Mouse (Mus musculus): Measurements from ENCODE around the gene Sox5. TPM values are rescaled to one million over a fixed set of nuclear protein-coding genes. Genes with fewer than 3 reads are reported as not detected.

Sox5 gene
- total and polyA plus RNA-seq, 3 experiments: 0.08 to 0.47 (median 0.46) TPM

DNA sequence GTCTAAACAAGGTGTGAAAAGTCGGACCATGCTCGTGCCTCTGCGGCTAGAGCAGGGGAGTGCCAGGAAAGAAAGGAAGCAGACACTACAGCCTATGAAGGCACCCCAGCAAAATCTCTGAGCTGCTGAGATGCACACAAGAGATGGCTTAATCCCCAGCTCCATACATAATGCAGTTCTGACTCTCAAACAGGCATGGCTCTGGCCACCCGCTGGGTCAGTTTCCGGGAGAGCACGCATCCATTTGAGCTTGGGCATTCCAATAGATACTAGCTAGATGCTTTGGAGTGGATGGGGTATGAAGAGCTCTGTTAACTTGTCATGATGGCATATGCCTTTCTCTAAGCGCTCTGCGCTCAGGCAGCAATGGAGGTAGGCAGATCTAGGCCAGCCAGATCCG is 132.9 kb downstream of the Sox5 start:
- H3K4me1 ChIP-seq (ENCODE audit: control insufficient read depth in 1 of 2, insufficient read depth in 2 of 2): no peaks in the 10 kb centered on the region
- H3K36me3 ChIP-seq (replicated peaks in 1 of 2; ENCODE audit: control insufficient read depth in 1 of 2, insufficient read depth in 1 of 2, low read length in 1 of 2): no peaks in the 10 kb centered on the region
- no peak overlapping the region for H3K9ac ChIP-seq (ENCODE audit: insufficient read depth, low read depth)
- H3K79me2 ChIP-seq (replicated peaks; ENCODE audit: control insufficient read depth, extremely low read depth, insufficient read depth, poor library complexity, severe bottlenecking): no peaks in the 10 kb centered on the region
- H3K4me3 ChIP-seq (replicated peaks in 1 of 3; ENCODE audit: low read depth in 2 of 3, low read length in 2 of 3, poor library complexity in 1 of 3): no peak overlapping the region
- H3K4me2 ChIP-seq (ENCODE audit: insufficient read depth, low read depth, poor library complexity, severe bottlenecking): no peak overlapping the region
- H3K27me3 ChIP-seq (replicated peaks): no peaks in the 10 kb centered on the region
- no peak overlapping the region for H3K27ac ChIP-seq (ENCODE audit: insufficient read depth, low read depth)
- no peak for DNase-seq (ENCODE audit: extremely low read depth)
- dilution Hi-C loops (cut with MboI; ENCODE audit: extremely low pct_ligation_motif_present, extremely low pct_unique_long_range_greater_than_20kb, low sequenced_read_pairs): no loop called here
- in situ Hi-C loops (cut with MboI; ENCODE audit: low pct_ligation_motif_present, low pct_unique_long_range_greater_than_20kb, low sequenced_read_pairs): no loop called here
- TF ChIP-seq SMC3 (IDR thresholded peaks at IDR 0.05; ENCODE audit: low read depth, low read length) (no peak), MAZ (IDR thresholded peaks at IDR 0.05; ENCODE audit: low read depth, low read length) (no peak), ZNF384 (IDR thresholded peaks at IDR 0.05; ENCODE audit: low read depth, low read length) (no peak), POLR2A (IDR thresholded peaks at IDR 0.05; ENCODE audit: low read depth, low read length) (no peak), JUN (IDR thresholded peaks at IDR 0.05; ENCODE audit: insufficient read depth, low read depth, low read length) (no peak), NELFE (IDR thresholded peaks at IDR 0.05; ENCODE audit: low read depth, low read length) (no peak), PAX5 (IDR thresholded peaks at IDR 0.05; ENCODE audit: low read length) (no peak), ZMIZ1 (IDR thresholded peaks at IDR 0.05; ENCODE audit: low read depth, low read length) (no peak), TBP (conservative IDR thresholded peaks at IDR 0.05; ENCODE audit: low read depth, low read length) (no peak), GABPA (IDR thresholded peaks at IDR 0.05; ENCODE audit: insufficient replicate concordance, low read depth, low read length) (no peak), MAX (IDR thresholded peaks at IDR 0.05; ENCODE audit: low read length) (no peak), MYC (IDR thresholded peaks at IDR 0.05; ENCODE audit: low read depth, low read length) (no peak), MXI1 (IDR thresholded peaks at IDR 0.05; ENCODE audit: low read depth, low read length) (no peak), EP300 (IDR thresholded peaks at IDR 0.05; ENCODE audit: low read length) (no peak)
- H3K9me3 ChIP-seq (replicated peaks; ENCODE audit: low read length): peaks cover 2% of the 10 kb centered on the region

DNA sequence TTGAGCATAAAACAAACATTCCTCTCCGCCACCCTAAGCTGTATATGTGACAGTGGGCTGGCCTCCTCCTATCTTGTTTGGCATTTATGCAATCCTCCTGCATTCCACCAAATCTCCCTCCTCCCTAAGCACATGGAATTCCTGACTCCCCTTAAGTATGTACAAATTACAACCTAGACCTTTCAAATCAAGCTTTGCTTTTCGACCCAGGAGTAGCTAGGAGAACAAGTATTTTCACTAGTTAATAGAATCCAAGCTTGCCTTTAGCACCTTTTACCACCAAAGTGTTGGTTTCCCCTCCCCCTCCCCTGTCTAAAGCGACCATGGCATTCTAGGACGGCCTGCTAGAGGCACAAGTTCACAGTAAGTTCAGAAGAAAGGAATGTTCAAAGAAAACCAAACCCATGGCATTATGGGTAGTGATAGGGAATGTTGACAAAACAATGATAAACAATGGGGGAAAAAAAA is 133.6 kb downstream of the Sox5 start:
- H3K36me3 ChIP-seq (replicated peaks in 1 of 2; ENCODE audit: control insufficient read depth in 1 of 2, insufficient read depth in 1 of 2, low read length in 1 of 2): no peaks in the 10 kb centered on the region
- H3K9me3 ChIP-seq (replicated peaks; ENCODE audit: low read length): peaks cover 2% of the 10 kb centered on the region
- H3K4me2 ChIP-seq (ENCODE audit: insufficient read depth, low read depth, poor library complexity, severe bottlenecking): no peak overlapping the region
- no peaks in the 10 kb centered on the region for H3K27me3 ChIP-seq (replicated peaks)
- H3K4me3 ChIP-seq (replicated peaks in 1 of 3; ENCODE audit: low read depth in 2 of 3, low read length in 2 of 3, poor library complexity in 1 of 3): no peak overlapping the region
- no peak for DNase-seq (ENCODE audit: extremely low read depth)
- dilution Hi-C loops (cut with MboI; ENCODE audit: extremely low pct_ligation_motif_present, extremely low pct_unique_long_range_greater_than_20kb, low sequenced_read_pairs) (no loop called here), in situ Hi-C loops (cut with MboI; ENCODE audit: low pct_ligation_motif_present, low pct_unique_long_range_greater_than_20kb, low sequenced_read_pairs) (no loop called here)
- no peaks in the 10 kb centered on the region for H3K4me1 ChIP-seq (ENCODE audit: control insufficient read depth in 1 of 2, insufficient read depth in 2 of 2)
- TF ChIP-seq IRF4 (IDR thresholded peaks at IDR 0.05; ENCODE audit: low read depth, low read length) (no peak), MEF2A (IDR thresholded peaks at IDR 0.05; ENCODE audit: borderline replicate concordance, low read depth, low read length) (no peak), JUN (IDR thresholded peaks at IDR 0.05; ENCODE audit: insufficient read depth, low read depth, low read length) (no peak), JUND (conservative IDR thresholded peaks at IDR 0.05; ENCODE audit: low read depth, low read length) (no peak), GABPA (IDR thresholded peaks at IDR 0.05; ENCODE audit: insufficient replicate concordance, low read depth, low read length) (no peak), MAZ (IDR thresholded peaks at IDR 0.05; ENCODE audit: low read depth, low read length) (no peak), RCOR1 (conservative IDR thresholded peaks at IDR 0.05; ENCODE audit: low read depth, low read length) (no peak), MYC (IDR thresholded peaks at IDR 0.05; ENCODE audit: low read depth, low read length) (no peak), ZKSCAN1 (IDR thresholded peaks at IDR 0.05; ENCODE audit: borderline replicate concordance, low read depth, low read length) (no peak), MXI1 (IDR thresholded peaks at IDR 0.05; ENCODE audit: low read depth, low read length) (no peak), ZC3H11A (IDR thresholded peaks at IDR 0.05; ENCODE audit: low read depth, low read length) (no peak), ELF1 (IDR thresholded peaks at IDR 0.05; ENCODE audit: low read depth, low read length) (no peak), RAD21 (IDR thresholded peaks at IDR 0.05; ENCODE audit: low read depth, low read length) (no peak), USF2 (conservative IDR thresholded peaks at IDR 0.05; ENCODE audit: low read depth, low read length) (no peak)
- H3K27ac ChIP-seq (ENCODE audit: insufficient read depth, low read depth): no peak overlapping the region
- no peaks in the 10 kb centered on the region for H3K79me2 ChIP-seq (replicated peaks; ENCODE audit: control insufficient read depth, extremely low read depth, insufficient read depth, poor library complexity, severe bottlenecking)
- no peak overlapping the region for H3K9ac ChIP-seq (ENCODE audit: insufficient read depth, low read depth)

Measured in CH12.LX (cell line).